Mouse (Mus musculus): ENCODE data around the gene Ccser1. TPM values are rescaled to one million over a fixed set of nuclear protein-coding genes. Genes with fewer than 3 reads are reported as not detected.
"Not testable (repeated sequence)": the region's sequence is repeated elsewhere in the genome, so short reads cannot be mapped to it uniquely, and the experiment has no call there.

Gene Ccser1
- total RNA-seq, 2 experiments from 2014 or later, result 1.4 TPM; not detected in 1

DNA sequence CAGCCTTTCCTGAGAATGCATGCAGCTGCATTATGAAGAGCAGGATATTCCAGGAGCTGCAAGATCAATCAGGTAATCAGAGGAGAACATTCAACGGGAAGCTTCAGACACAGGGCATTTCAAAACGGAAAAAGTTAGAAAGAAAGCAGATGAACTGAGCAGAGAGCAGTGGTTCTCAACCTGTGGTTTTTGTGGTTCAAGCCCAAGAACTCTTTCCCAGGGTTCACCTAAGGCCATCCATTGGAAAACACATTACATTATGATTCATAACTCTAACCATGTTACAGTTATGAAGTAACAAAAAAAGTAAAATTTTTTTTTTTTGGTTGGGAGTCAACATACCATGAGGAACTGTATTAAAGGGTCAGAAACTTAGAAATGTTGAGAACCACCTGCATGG lies 37.6 kb downstream of the Ccser1 start:
- peak; percentile 53 for ATAC-seq (replicated peaks; ENCODE audit: poor library complexity, severe bottlenecking)

DNA sequence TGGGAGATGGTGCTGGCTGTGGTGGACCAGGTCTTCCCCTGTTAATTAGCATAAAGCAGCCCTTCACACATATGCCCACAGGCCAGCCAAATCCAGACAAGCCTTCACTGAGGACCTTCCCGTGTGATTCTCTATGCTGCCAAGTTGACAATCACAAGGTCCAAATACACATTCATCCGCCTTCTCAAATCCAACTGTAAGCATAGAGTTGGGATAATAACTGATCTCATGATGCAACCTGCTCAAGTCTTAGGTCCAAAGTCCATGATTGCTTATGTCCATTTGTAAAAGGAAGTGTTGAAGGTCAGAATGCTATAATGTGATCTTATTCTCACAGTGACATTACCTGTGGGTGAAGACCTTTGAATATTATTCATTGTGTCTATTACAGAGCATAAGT lies 43.4 kb downstream of the Ccser1 start:
- ATAC-seq (replicated peaks; ENCODE audit: poor library complexity, severe bottlenecking), result no peak

DNA sequence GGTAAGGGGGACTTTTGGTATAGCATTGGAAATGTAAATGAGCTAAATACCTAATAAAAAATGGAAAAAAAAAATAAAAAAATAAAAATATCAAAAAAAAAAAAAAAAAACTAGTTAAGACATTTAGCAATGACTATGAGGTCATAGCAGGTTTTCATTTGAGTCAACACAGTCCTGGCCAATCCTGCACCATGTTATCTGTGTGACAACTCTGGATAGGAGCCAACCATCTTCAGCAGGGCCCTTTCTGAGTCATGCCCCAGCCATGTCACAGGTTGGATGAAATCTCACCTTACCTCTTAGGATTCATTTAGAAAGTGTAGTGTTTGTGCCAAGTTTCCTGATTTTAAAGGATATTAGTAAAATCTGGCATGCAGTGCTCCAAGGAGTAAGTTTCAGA lies 45.2 kb downstream of the Ccser1 start:
- no peak for ATAC-seq (replicated peaks; ENCODE audit: poor library complexity, severe bottlenecking)

DNA sequence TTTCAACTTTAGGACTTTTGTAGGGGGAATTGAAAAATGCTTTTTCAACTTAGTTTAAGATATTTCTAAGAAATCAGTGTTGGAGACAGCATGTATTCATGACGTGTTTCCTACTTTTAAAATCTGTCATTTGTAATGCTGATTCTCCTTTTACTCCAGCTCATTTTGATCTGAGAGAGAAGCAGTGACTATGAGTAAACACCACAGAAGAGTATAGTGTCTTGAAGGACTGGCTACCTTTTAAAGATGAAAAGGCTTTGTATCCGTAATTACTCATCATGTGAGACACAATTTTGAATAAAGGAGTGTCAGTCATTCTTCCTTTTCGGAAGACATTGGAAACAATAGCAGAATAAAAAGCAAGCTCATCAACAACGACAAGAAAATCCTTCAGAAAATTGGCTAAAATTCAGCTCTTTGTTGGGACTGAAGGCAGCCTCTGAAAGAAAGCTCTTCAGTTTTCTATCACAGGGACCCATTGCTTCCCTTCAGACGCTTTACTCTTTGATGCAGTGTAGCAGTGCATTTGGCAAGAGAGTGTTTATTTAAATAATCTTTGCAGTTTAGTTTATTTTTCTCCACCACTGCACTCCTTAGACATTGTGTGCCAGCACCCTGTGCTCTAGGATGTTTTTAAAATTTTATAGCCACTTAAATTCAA lies 50.1 kb downstream of the Ccser1 start:
- no peak for ATAC-seq (replicated peaks; ENCODE audit: poor library complexity, severe bottlenecking)

DNA sequence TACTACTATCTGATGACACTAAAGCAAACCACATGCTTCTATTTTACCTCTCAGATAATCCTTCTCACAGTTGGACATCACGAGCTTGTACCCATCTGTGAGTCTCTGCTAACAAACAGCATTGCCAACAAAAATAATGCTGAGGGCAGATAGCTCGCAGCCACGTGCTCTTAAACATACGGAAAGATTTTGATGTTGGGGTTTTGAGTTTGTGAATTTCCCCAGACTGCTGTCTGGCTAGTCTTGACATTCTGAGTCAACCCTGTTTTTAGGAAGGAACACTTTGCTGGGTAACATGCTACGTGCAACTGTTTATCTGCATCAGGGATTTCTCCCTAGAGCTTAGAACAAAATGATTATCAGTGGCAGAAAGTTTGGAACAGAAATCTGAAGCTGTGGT lies 52.9 kb downstream of the Ccser1 start:
- no peak for ATAC-seq (replicated peaks; ENCODE audit: poor library complexity, severe bottlenecking)

DNA sequence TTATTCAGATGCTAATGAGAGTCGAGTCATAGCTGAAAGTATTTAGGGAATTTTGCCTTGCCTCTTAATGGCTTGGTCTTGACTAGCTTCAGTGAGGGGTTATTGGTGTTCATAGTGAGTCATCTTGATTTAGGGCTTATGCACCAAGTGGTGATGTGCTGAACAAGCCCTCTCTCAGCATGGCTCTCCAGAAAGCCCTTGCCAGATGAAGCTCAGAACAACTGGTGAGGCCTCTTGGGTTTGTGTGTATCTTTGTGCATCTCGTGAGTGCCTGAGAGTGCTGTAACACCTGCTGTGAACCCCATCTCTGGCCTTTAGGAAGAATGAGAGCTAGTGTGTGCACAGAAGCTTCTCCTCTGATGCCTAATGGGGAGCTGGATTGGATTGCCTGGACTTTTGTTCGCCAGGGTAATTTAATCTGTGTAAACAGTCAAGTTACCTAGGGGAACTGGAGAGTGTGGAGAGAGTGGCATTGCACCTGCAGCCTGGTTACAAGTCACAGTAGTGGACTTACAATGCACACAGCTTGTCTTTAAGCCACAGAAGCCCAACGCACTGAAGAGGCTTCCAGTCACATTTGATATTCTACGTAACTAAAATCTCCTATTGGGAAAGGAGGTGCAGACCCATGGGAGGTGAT lies 53.5 kb downstream of the Ccser1 start:
- no peak for ATAC-seq (replicated peaks; ENCODE audit: poor library complexity, severe bottlenecking)

DNA sequence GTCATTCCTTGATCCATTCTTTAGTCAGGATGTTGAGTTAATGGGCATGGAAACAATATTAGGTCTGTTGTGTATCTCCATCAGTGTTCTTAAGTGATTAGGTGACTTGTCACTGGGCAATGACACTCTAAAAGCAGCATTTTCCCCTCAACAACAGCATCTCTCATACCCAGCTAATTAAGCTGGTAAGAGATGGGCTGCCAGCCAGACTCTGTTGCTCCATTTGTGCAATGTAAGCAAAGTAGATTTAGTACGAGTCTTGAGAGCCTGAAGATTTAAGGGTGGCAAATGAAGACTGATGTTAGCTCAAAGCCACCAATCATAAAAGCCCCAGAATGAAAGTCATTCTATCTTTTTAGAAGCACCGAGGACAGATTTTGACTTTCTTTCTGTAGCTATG lies 60.5 kb downstream of the Ccser1 start:
- ATAC-seq (replicated peaks; ENCODE audit: poor library complexity, severe bottlenecking), result no peak

DNA sequence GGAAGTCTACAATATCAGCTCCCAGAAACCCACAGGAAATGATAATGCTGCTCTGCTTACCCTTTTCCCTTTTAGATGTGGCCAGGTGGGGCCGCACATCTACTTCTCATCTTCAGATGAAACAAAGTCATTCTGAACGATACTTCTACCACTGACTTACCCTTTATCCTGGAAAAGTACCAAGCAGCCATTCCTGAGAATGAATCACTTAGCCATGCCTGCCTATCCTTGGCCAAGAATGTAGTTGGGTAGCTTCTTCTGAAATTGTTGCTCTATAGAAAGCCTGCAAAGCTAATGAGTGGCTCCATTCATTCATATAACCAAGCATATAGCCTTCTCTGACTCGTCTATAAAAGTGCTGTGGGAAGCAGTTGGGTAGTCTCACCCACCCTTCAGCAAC lies 62.4 kb downstream of the Ccser1 start:
- ATAC-seq (replicated peaks; ENCODE audit: poor library complexity, severe bottlenecking), result no peak

DNA sequence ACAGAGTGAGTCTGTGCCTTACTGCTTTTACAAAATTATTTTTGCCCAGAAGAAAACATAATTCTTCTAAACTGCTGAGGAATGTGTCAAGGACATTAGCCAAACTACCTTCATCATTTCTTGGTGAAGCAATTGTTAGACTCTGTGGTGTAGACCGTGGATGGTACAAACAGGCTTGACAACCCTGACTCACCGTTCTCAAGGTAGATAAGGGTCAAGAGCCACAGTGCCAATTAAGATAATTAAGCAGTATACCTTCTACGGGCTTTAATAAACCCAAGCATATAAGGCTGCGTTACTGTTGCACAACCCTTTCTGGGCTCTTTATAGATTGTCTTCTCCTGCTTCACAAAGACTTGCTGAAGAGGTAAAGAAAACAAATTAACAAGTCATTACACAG lies 66.4 kb downstream of the Ccser1 start:
- ATAC-seq (replicated peaks; ENCODE audit: poor library complexity, severe bottlenecking), result no peak

DNA sequence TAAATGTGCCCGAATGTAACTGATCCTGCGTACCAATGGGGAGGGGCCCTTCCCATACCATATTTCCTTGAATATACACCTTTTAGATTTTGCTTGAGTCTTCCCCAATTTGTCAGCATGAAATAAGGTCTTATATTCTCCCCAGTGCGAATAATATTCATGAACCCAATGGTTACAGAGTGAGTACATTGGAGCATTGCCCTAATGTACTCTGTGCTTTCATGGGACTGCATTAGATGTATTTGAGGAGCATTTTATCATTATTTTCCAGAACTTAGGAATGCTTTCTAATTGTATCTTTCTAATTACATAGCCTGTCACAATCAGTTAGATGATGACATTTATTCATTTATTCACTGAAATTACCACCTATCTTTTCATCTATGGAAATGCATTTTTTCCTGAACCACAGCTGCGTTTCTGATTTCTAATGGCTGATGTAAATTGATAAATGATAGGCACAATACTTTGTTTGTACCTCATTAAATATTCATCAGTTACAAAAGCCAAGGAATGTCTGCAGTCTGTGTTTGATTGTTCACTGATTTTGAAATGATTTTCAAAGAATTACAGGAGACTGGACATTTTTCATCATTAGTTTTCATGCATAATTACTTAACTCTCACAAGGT lies 67.8 kb downstream of the Ccser1 start:
- ATAC-seq (replicated peaks; ENCODE audit: poor library complexity, severe bottlenecking), result no peak

DNA sequence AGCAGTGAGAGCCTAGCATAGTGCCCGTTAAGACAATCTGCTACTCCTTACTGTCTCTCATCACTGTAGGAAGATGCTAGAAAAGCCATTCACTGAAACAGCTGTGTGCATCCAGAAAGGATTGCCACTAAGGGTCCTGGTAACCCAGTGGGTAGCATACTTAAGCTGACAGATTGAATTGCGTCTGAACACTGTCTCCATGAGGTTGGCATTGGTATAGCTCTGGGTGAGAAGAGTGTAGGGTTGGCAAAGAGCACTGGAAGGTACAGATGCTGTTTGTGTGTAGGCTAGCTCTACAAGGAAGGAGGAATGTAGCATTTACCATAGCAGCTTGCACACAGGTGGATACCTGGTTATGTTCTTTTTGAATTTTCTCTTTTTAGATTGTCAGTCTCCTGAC lies 68.6 kb downstream of the Ccser1 start:
- ATAC-seq (replicated peaks; ENCODE audit: poor library complexity, severe bottlenecking), result no peak

DNA sequence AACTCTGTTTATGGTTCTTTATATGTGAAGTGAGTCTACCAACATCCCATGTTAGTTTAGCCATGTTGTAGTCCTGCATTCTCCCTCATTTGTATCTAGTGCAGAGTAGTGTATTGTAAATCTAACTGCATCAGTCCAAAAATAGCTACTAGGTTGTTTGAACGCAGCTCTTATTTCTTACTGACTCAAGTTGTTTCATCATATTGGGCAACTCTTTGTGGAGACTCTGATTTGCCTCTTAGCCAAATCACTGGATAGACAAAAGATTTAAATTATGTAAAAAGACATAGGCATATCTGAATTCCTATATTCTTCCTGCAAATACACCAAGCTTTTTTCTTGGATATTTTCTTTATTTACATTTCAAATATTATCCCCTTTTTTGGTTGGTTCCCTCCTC lies 71.1 kb downstream of the Ccser1 start:
- ATAC-seq (replicated peaks; ENCODE audit: poor library complexity, severe bottlenecking), result no peak

DNA sequence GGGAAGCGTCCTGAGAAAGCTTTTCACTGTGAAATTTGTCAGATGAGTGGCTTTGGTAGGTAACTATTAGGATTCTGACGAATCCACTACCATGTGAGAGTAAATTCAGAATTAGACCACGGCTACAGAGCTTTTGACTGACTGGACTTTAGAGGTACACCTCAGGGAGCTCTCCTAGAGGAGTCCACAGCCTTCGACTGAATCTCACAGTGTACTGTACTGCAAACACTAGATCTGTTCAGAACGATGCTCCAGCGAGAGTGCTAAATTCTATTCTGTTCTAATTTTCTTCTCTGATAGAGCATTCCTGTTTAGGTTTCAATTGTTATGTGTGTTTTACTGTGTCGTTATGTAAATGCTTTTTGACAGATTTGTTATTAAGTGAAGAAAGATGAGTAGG lies 72.8 kb downstream of the Ccser1 start:
- no peak for ATAC-seq (replicated peaks; ENCODE audit: poor library complexity, severe bottlenecking)

DNA sequence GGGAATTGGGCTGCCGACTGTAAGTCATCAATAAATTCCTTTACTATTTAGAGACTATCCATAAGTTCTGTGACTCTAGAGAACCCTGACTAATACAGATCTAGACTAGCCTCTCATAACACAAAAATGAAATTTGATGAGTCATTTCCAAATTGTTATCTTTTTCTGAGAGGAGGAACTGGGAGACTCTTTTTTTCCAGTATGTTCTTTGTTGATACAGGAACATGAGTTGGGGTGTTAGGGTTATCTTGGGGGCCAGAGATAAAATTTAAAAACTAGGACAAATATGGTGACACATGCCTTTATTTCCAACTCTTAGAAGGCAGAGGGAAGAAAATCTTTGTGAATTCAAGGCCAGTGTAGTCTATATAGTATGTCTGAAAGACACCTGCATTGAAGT lies 75.8 kb downstream of the Ccser1 start:
- ATAC-seq (replicated peaks; ENCODE audit: poor library complexity, severe bottlenecking), result not testable (repeated sequence)

DNA sequence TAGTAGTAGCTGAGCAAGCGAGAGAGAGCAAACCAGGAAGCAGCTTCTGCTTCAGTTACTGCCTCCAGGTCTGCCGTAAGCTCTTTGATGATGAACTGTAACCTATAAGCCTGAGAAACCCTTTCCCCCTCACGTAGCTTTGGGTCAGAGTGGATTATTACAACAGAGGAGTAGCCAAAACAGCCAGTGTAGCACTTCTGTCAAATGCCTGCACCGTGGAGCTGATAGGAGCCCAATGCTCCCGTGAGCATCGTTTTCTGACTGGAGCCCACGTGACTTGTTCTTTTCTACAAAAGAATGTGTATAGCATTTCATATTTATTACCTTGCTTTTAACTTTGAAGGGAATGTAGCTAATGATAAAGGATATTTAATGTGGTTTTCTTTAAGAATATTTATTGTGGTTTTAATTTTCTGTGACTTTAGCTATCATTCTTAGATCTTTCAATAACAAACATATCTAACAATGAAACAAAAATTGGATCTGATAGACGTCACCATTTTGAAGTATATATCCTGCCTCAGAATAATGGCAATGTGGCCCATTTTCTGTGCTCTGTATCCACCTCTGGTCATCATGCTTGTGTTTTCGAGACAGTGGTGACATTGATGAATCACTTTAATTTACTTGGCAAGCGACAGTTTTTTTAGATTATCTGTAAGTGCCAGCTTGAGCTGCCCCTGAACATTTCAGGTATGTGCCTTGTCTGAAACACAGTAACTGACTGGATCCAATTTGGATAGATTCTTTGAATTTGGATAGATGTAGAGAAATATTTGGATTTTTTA lies 78.9 kb downstream of the Ccser1 start:
- ATAC-seq (replicated peaks; ENCODE audit: poor library complexity, severe bottlenecking), result no peak

DNA sequence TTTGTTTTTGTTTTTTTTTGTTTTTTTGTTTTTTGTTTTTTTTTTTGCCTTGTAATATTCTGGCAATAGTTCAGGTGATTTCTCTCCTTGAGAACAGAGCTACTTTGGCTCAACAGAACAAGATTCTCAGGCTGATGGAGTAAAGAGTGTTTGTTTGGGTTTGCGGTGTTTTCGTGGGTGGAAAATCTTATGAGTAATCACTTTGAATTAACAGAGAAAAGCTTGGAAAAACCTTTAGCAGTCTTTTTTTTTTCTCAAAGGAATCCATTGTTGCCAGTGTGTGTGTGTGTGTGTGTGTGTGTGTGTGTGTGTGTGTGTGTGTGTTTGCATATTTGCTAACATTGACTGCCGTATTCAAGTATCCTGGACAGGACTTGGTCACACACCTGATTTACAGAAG lies 81.3 kb downstream of the Ccser1 start:
- no peak for ATAC-seq (replicated peaks; ENCODE audit: poor library complexity, severe bottlenecking)

DNA sequence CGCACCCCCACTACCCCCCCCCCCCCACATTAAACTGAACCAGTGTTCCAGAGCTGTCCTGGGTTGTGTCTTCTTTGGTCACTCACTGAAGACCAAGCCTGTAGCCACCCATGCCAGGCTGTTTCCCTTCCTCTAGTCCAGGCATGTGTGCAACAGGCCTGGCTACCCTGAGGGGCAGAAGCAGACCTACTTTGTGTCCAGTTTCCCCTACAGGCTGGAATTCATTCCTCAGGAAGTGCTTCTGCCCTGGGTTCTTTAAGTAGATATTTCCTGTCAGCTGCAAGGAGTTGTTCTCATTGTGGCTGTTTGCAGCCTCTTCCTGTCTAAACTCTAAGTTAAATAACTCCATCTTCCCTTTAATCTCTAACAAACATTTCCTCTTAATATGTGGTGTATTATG lies 82.3 kb downstream of the Ccser1 start:
- peak; percentile 27; the same call in 1 of the 2 replicates for ATAC-seq (replicated peaks; ENCODE audit: poor library complexity, severe bottlenecking)

DNA sequence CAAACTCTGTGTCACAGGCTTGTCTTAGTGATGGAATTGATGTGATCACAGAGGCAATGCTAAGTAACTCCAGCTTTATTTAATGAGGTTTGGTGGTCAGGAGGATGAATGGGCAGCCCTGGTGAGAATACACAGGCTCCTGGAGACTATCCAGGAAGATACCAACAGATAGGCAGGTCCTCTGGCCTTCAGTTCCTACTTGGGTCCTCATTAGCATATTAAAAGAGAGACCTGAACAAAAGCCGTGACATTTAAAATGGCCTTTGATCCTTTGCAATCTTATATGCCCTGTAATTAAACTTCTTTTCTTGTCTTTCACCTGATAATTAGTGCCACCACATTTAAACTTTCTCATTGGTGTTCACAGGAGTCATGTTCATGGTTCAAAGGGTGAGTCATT lies 83.2 kb downstream of the Ccser1 start:
- ATAC-seq (replicated peaks; ENCODE audit: poor library complexity, severe bottlenecking), result no peak

DNA sequence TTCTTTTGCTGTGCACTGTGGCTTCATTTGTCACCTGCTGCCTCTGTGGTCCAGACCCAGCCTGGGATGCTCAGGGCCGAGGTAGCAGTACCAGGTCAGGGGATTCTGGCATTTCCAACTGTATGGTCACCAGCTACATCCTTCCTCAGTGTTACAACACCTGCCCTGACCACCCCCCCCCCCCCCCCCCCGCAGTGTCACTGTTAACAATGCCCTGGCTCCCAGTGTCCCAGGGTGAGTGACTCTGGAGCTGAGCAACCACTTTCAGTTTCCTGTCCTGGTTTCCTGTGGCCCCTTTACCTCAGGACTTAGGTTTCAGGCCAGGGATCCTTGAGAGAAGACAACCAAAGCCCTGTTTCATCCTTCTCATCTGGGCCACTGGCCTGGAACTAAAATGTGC lies 90.9 kb downstream of the Ccser1 start:
- peak; percentile 65 for ATAC-seq (replicated peaks; ENCODE audit: poor library complexity, severe bottlenecking)

DNA sequence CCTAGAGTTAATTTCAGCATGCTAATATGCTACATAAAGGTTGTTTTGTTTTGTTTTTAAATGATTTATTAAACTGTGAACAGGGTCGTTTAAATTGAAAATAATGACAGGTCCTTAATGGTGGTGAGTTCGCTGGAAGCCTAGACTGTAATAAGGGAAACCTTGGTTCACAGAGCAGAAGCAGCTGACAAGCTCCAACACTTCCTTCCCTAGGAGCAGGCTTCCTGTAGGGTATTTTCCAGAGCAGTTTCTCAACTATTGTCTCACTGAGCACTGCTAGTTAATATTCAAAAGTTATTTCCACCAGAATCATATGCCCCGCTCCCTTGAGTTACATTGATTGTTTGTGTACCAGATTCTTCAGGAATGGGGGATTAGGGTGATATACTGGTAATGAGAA lies 93.3 kb downstream of the Ccser1 start:
- ATAC-seq (replicated peaks; ENCODE audit: poor library complexity, severe bottlenecking), result peak; percentile 42; the same call in 1 of the 2 replicates

DNA sequence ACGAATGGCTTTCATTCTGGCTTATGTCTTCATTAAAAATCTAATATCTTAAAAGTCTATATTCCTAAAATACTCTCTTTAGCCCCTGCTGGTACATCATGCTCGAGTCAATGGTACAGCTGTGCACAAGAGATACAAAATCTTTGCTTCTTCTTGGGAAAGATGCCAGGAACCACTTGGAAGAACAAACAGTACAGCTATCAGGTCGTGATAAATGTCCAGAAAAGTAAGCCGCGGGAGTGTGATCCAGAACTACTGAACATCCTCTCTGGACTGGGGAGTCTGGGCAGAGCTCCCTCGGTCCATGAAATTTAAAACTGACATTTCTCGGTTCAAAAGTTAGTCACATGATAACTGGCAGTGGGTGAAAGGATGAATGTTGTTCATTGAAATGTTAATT lies 99.4 kb downstream of the Ccser1 start:
- no peak for ATAC-seq (replicated peaks; ENCODE audit: poor library complexity, severe bottlenecking)

All from granulocyte monocyte progenitor cell, adult 5-6 weeks (primary cell).